Mouse (Mus musculus) embryonic facial prominence, embryonic 15.5 days (tissue): Measurements from ENCODE around the gene Mycbp2. TPM values are rescaled to one million over a fixed set of nuclear protein-coding genes. Genes with fewer than 3 reads are reported as not detected.

Experiments
- ATAC-seq: fragments of 200-750 bp; cut with Nextera tagmentation; 2 replicates; pipeline ENCODE4 v1.8.0; 2017; ENCODE audit warnings: low read depth, moderate TSS enrichment; ENCODE audit not compliant: insufficient number of reproducible peaks, low FRiP score, low TSS enrichment
- H3K27ac ChIP-seq: fragments of 300-500 bp; sonication (generic); replicated peaks from 2 replicates; pipeline ENCODE4 v1.5.1; 2015; ENCODE audit warnings: mild to moderate bottlenecking, inconsistent platforms
- H3K27me3 ChIP-seq: fragments of 300-500 bp; sonication (generic); 2 replicates; pipeline ENCODE4 v1.6.1; 2015; ENCODE audit warnings: inconsistent platforms
- H3K36me3 ChIP-seq: fragments of 300-500 bp; sonication (generic); 2 replicates; pipeline ENCODE4 v1.6.1; 2015; ENCODE audit warnings: mild to moderate bottlenecking, inconsistent platforms
- H3K4me1 ChIP-seq: fragments of 300-500 bp; sonication (generic); 2 replicates; pipeline ENCODE4 v1.6.1; 2015; ENCODE audit warnings: inconsistent platforms
- H3K4me2 ChIP-seq: fragments of 300-500 bp; sonication (generic); replicated peaks from 2 replicates; pipeline ENCODE4 v1.6.1; 2015; ENCODE audit warnings: mild to moderate bottlenecking, inconsistent platforms
- H3K4me3 ChIP-seq: fragments of 300-500 bp; sonication (generic); replicated peaks from 2 replicates; pipeline ENCODE4 v1.5.1; 2015; ENCODE audit warnings: mild to moderate bottlenecking, inconsistent platforms
- H3K9ac ChIP-seq: fragments of 300-500 bp; sonication (generic); 2 replicates; pipeline ENCODE4 v1.6.1; 2015; ENCODE audit warnings: inconsistent platforms
- H3K9me3 ChIP-seq: fragments of 300-500 bp; sonication (generic); replicated peaks from 2 replicates; pipeline ENCODE4 v1.6.1; 2016; ENCODE audit warnings: inconsistent platforms
- WGBS: fragments of 180-500 bp; shearing (Covaris S2); methylation state at CpG from one replicate; pipeline ENCODE4 v1.1.7; 2015; 5-methylcytosine and 5-hydroxymethylcytosine counted together
- polyA plus RNA-seq: library from polyadenylated mRNA; unstranded; fragments of >200 nt; fragmentation: Nextera tagmentation; extraction: Ambion mirVana; gene quantifications from 2 replicates; pipeline ENCODE4 v1.2.1, GENCODE M21; 2015

Gene Mycbp2
- polyA plus RNA-seq, 1 experiment from 2014 or later, result 23.6 TPM

- WGBS, result under 1% methylated on average over 62 of the region's 65 CpGs
- Histone ChIP-seq H3K4me1 (peaks cover 11% of the 10 kb centered on the region), H3K4me2 (peak within 1 kb of the TSS; percentile 88), H3K27me3 (no peaks in the 10 kb centered on the region), H3K27ac (peak within 1 kb of the TSS; percentile 92), H3K4me3 (peak within 1 kb of the TSS; percentile 83), H3K36me3 (peaks cover 17% of the 10 kb centered on the region), H3K9me3 (no peaks in the 10 kb centered on the region), H3K9ac (peak within 1 kb of the TSS; percentile 78)
- peak; percentile 97 for ATAC-seq
These were observed 276.6 kb downstream of the Mycbp2 start, which contains the start of gene Cln5 for GRCm38 (mm10) chr14:103069864-103070611. Gene Cln5, plus strand, starts transcription at chr14:103070216.

- Histone ChIP-seq H3K27me3 (no peaks in the 10 kb centered on the region), H3K4me3 (peak overlapping the region; percentile 83), H3K9me3 (no peaks in the 10 kb centered on the region), H3K4me1 (peaks cover 11% of the 10 kb centered on the region), H3K36me3 (peaks cover 14% of the 10 kb centered on the region), H3K4me2 (peak overlapping the region; percentile 88), H3K27ac (peak overlapping the region; percentile 92), H3K9ac (peak overlapping the region; percentile 78)
- ATAC-seq, result no peak
- WGBS, result 16% methylated on average over 12 of the region's 12 CpGs
These were observed 277.1 kb downstream of the Mycbp2 start for GRCm38 (mm10) chr14:103069465-103069863.

- Histone ChIP-seq H3K4me3 (no peak overlapping the region), H3K4me1 (peaks cover 5% of the 10 kb centered on the region), H3K36me3 (no peaks in the 10 kb centered on the region), H3K9ac (no peak overlapping the region), H3K9me3 (no peaks in the 10 kb centered on the region), H3K27me3 (no peaks in the 10 kb centered on the region), H3K27ac (no peak overlapping the region), H3K4me2 (no peak overlapping the region)
- WGBS, result 14% methylated on average over 10 of the region's 10 CpGs
- no peak for ATAC-seq
These were observed 281.1 kb downstream of the Mycbp2 start for GRCm38 (mm10) chr14:103065294-103066167.

Other genes with a start within 250 kb of the Mycbp2 start
- gene Fbxl3, start 247.2 kb downstream of the Mycbp2 start, polyA plus RNA-seq, result 25.2 and 27.0 TPM in 2 replicates
- 16.6 and 20.2 TPM in 2 replicates for gene Scel, start 166.5 kb upstream of the Mycbp2 start, polyA plus RNA-seq